In genomic region chr6:8509551-8509950, GRCm38 (mm10) we compare ENCODE assay signal across 8 mouse cellular contexts. TPM values are rescaled to one million over a fixed set of nuclear protein-coding genes. Genes with fewer than 3 reads are reported as not detected.
DNase-seq lines count a peak whose midpoint lies in the region; ATAC-seq and TF ChIP-seq lines count a peak whose summit lies in the region.

Gene Glcci1, plus strand, starts transcription at chr6:8509600.

- peak within 1 kb of the TSS; percentile 99 for H3K27ac ChIP-seq in heart, embryonic 10.5 days
- peak within 1 kb of the TSS; percentile 99 for H3K27ac ChIP-seq in liver, embryonic 16.5 days (ENCODE audit: low read length)
- peak within 1 kb of the TSS; percentile 99 for H3K27ac ChIP-seq in neural tube, embryonic 11.5 days (ENCODE audit: low read depth, low read length)
- peak within 1 kb of the TSS; percentile 97 for H3K27ac ChIP-seq in testis, adult 2 months (ENCODE audit: control insufficient read depth, insufficient read depth, low read depth, low read length)

- no peak for TF ChIP-seq CTCF in testis, adult 2 months (IDR thresholded peaks at IDR 0.05; ENCODE audit: control insufficient read depth, insufficient read depth, insufficient replicate concordance, low read depth, low read length)

- under 1% methylated on average over 45 of the region's 69 CpGs for WGBS in heart, embryonic 10.5 days
- 0% methylated on average over 39 of the region's 69 CpGs for WGBS in liver, embryonic 16.5 days (ENCODE audit: insufficient replicate concordance)
- 0% methylated on average over 30 of the region's 69 CpGs for WGBS in neural tube, embryonic 11.5 days

- no peaks in the 10 kb centered on the region for H3K36me3 ChIP-seq in heart, embryonic 10.5 days
- no peaks in the 10 kb centered on the region for H3K36me3 ChIP-seq in liver, embryonic 16.5 days (ENCODE audit: control insufficient read depth, insufficient read depth)
- no peaks in the 10 kb centered on the region for H3K36me3 ChIP-seq in neural tube, embryonic 11.5 days (ENCODE audit: control insufficient read depth, insufficient read depth, low read length)
- H3K36me3 ChIP-seq in testis, adult 2 months (ENCODE audit: control insufficient read depth, insufficient read depth, low read length), result no peaks in the 10 kb centered on the region

- peak within 1 kb of the TSS; percentile 86 for H3K9ac ChIP-seq in liver, embryonic 16.5 days (ENCODE audit: low read depth, low read length)
- peak within 1 kb of the TSS; percentile 93 for H3K9ac ChIP-seq in neural tube, embryonic 11.5 days (ENCODE audit: low read length)

- H3K4me2 ChIP-seq in liver, embryonic 16.5 days (ENCODE audit: low read depth, low read length), result peak within 1 kb of the TSS; percentile 95
- H3K4me2 ChIP-seq in neural tube, embryonic 11.5 days (ENCODE audit: low read depth), result peak within 1 kb of the TSS; percentile 63

- DNase-seq in urinary bladder, postnatal 25 days (ENCODE audit: low spot score), result peak; percentile 62
- no peak for DNase-seq in urinary bladder, postnatal 10 days (ENCODE audit: low spot score)
- peak; percentile 59 for DNase-seq in embryo, embryonic 11.5 days (ENCODE audit: low read depth, low spot score)
- DNase-seq in heart, embryonic 10.5 days (ENCODE audit: low spot score), result peak; percentile 80
- DNase-seq in kidney, postnatal 14 days, result peak; percentile 84
- DNase-seq in neural tube, embryonic 11.5 days (ENCODE audit: low spot score), result peak; percentile 86

- H3K4me3 ChIP-seq in heart, embryonic 10.5 days, result peak within 1 kb of the TSS; percentile 90
- H3K4me3 ChIP-seq in liver, embryonic 16.5 days (ENCODE audit: low read depth, low read length), result peak within 1 kb of the TSS; percentile 95
- peak within 1 kb of the TSS; percentile 87 for H3K4me3 ChIP-seq in neural tube, embryonic 11.5 days (ENCODE audit: low read depth, low read length)
- H3K4me3 ChIP-seq in testis, adult 2 months (ENCODE audit: control insufficient read depth, low read depth, low read length), result peak within 1 kb of the TSS; percentile 95

- H3K9me3 ChIP-seq in heart, embryonic 10.5 days, result no peaks in the 10 kb centered on the region
- no peaks in the 10 kb centered on the region for H3K9me3 ChIP-seq in liver, embryonic 16.5 days (replicated peaks; ENCODE audit: control insufficient read depth, low read length)
- H3K9me3 ChIP-seq in neural tube, embryonic 11.5 days (ENCODE audit: control insufficient read depth, low read length), result no peaks in the 10 kb centered on the region

- no peaks in the 10 kb centered on the region for H3K27me3 ChIP-seq in heart, embryonic 10.5 days (ENCODE audit: insufficient read depth, poor library complexity, severe bottlenecking)
- no peaks in the 10 kb centered on the region for H3K27me3 ChIP-seq in liver, embryonic 16.5 days (ENCODE audit: control insufficient read depth, insufficient read depth, low read depth, low read length)
- H3K27me3 ChIP-seq in neural tube, embryonic 11.5 days (ENCODE audit: control insufficient read depth, insufficient read depth, low read length), result no peaks in the 10 kb centered on the region
- no peaks in the 10 kb centered on the region for H3K27me3 ChIP-seq in testis, adult 2 months (ENCODE audit: control insufficient read depth, insufficient read depth, low read length)

- H3K4me1 ChIP-seq in heart, embryonic 10.5 days, result peaks cover 17% of the 10 kb centered on the region; the same call in 1 of the 2 replicates
- H3K4me1 ChIP-seq in liver, embryonic 16.5 days (ENCODE audit: control insufficient read depth, low read depth, low read length), result peaks cover 20% of the 10 kb centered on the region
- peaks cover 13% of the 10 kb centered on the region; the same call in 1 of the 2 replicates for H3K4me1 ChIP-seq in neural tube, embryonic 11.5 days (ENCODE audit: control insufficient read depth, insufficient read depth, low read length)
- H3K4me1 ChIP-seq in testis, adult 2 months (ENCODE audit: control insufficient read depth, insufficient read depth, low read length), result peaks cover 2% of the 10 kb centered on the region

- TF ChIP-seq POLR2A in testis, adult 2 months (IDR thresholded peaks at IDR 0.05; ENCODE audit: control insufficient read depth, low read depth, low read length), result no peak

- ATAC-seq in liver, embryonic 16.5 days (ENCODE audit: low read depth), result peak; percentile 75
- ATAC-seq in neural tube, embryonic 11.5 days (ENCODE audit: insufficient read depth, low FRiP score, low TSS enrichment), result peak; percentile 81

RNA-seq across cellular contexts. Expression of gene Glcci1, which starts in this region (rescaled TPM):
- polyA plus RNA-seq in heart, embryonic 10.5 days (2016; fragmentation: Nextera tagmentation; extraction: Ambion mirVana), result 5.2 and 5.5 TPM in 2 replicates
- polyA plus RNA-seq in liver, embryonic 16.5 days (2015; fragmentation: Nextera tagmentation; extraction: Ambion mirVana), result 1.0 and 1.2 TPM in 2 replicates
- polyA plus RNA-seq in neural tube, embryonic 11.5 days (2014; fragmentation: Nextera tagmentation; extraction: Ambion mirVana), result 22.4 and 24.0 TPM in 2 replicates
- 142 and 155 TPM in 2 replicates for polyA plus RNA-seq in testis, adult 2 months (2012; rRNA removed)
